Mouse (Mus musculus): ENCODE data around the gene Treh.

GRCm38 (mm10) chr9:44673005-44673404 is at the start of gene Treh:
- TF ChIP-seq CTCF (IDR thresholded peaks at IDR 0.05; ENCODE audit: borderline replicate concordance, extremely low read depth, insufficient read depth, insufficient read length) (no peak), POLR2A (IDR thresholded peaks at IDR 0.05; ENCODE audit: borderline replicate concordance, extremely low read depth, insufficient read depth, insufficient read length, poor library complexity, severe bottlenecking) (no peak)

Data from brain, embryonic 14.5 days (tissue).